Mouse (Mus musculus) megakaryocyte, embryonic 14.5 days (primary cell): ENCODE results near the gene Gm20388.
"Not testable (repeated sequence)": the region's sequence is repeated elsewhere in the genome, so short reads cannot be mapped to it uniquely, and the experiment has no call there.

Experiments
- FLI1 ChIP-seq: IDR thresholded peaks from 2 replicates; pipeline ENCODE4 v1.6.1; 2012; ENCODE audit warnings: low read length, inconsistent platforms, mixed read lengths
- GATA1 ChIP-seq: IDR thresholded peaks from 3 replicates; pipeline ENCODE4 v1.6.1; 2012; ENCODE audit warnings: mixed read lengths, low read length, inconsistent platforms, borderline replicate concordance

GRCm38 (mm10) chr8:123044743-123045425 is 3134.2 kb downstream of the Gm20388 start:
- not testable (repeated sequence) for TF ChIP-seq GATA1, FLI1
